Mouse (Mus musculus) brain, embryonic 14.5 days (tissue): ENCODE results near the gene Nudt3.

Source experiments
- CTCF ChIP-seq: fragments of 200-500 bp; IDR thresholded peaks from 2 replicates; pipeline ENCODE4 v1.5.1; 2012; ENCODE audit warnings: inconsistent platforms, mild to moderate bottlenecking, moderate library complexity, borderline replicate concordance; ENCODE audit not compliant: insufficient read depth, insufficient read length; ENCODE audit errors: extremely low read depth
- POLR2A ChIP-seq: fragments of 200-500 bp; IDR thresholded peaks from 2 replicates; pipeline ENCODE4 v1.6.1; 2012; ENCODE audit warnings: mild to moderate bottlenecking, inconsistent platforms, borderline replicate concordance; ENCODE audit not compliant: poor library complexity, insufficient read depth, insufficient read length, severe bottlenecking; ENCODE audit errors: extremely low read depth

DNA sequence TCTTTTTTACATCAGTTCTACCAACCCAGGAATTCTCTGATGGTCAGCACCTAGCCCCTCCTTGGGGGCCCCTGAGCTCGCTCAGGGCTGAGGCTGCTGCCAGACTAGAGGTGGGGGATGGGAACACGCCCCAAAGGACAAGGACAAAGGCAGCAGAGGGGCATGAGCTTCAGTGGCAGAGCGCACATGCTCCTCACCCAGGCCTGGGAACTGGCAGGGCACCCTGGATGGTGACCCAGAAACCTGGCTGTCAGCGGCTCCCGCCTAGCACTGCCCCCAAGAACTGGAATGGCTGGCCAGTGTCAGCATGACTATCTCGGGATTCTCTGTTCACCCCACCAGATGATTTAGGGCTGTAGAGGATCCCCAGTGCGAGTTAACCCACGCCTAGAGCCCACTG is 74.1 kb downstream of the Nudt3 start:
- no peak for TF ChIP-seq POLR2A
- no peak for TF ChIP-seq CTCF
